Mouse (Mus musculus): ENCODE data around the gene Cyp2d22. TPM values are rescaled to one million over a fixed set of nuclear protein-coding genes. Genes with fewer than 3 reads are reported as not detected.
A peak's percentile ranks its signal among the peaks of the same experiment; 100 is the strongest.

The Cyp2d22 gene
- polyA plus RNA-seq, 1 experiment: 67.5 TPM

- H3K27ac ChIP-seq (ENCODE audit: insufficient read depth, low read depth, low read length): peak overlapping the region; percentile 99
Observed at GRCm38 (mm10) chr15:82362234-82362633, 17.8 kb downstream of the Cyp2d22 start.

GRCm38 (mm10) chr15:82361459-82362018, 18.5 kb downstream of the Cyp2d22 start:
- Histone ChIP-seq H3K4me1 (ENCODE audit: control insufficient read depth, insufficient read depth, insufficient read length, low read length) (peaks cover 13% of the 10 kb centered on the region; the same call in 1 of the 2 replicates), H3K36me3 (ENCODE audit: control insufficient read depth, insufficient read depth, low read length) (no peaks in the 10 kb centered on the region), H3K27ac (ENCODE audit: insufficient read depth, low read depth, low read length) (peak overlapping the region; percentile 99), H3K4me3 (ENCODE audit: low read depth, low read length) (no peak overlapping the region), H3K27me3 (ENCODE audit: control insufficient read depth, insufficient read depth, low read length) (no peaks in the 10 kb centered on the region)
- peak; percentile 23; the same call in 1 of the 2 replicates for TF ChIP-seq CTCF (IDR thresholded peaks at IDR 0.05; ENCODE audit: extremely low read depth, insufficient read length, insufficient replicate concordance, low read depth, low read length)
- TF ChIP-seq POLR2A (IDR thresholded peaks at IDR 0.05; ENCODE audit: low read depth, low read length): no peak
- WGBS: 24% methylated on average over 11 of the region's 11 CpGs

More at GRCm38 (mm10) chr15:82362234-82362633, 17.8 kb downstream of the Cyp2d22 start:
- no peaks in the 10 kb centered on the region for H3K27me3 ChIP-seq (ENCODE audit: control insufficient read depth, insufficient read depth, low read length)
- 83% methylated on average over 4 of the region's 4 CpGs for WGBS
- TF ChIP-seq POLR2A (IDR thresholded peaks at IDR 0.05; ENCODE audit: low read depth, low read length) (no peak), CTCF (IDR thresholded peaks at IDR 0.05; ENCODE audit: extremely low read depth, insufficient read length, insufficient replicate concordance, low read depth, low read length) (no peak)
- H3K36me3 ChIP-seq (ENCODE audit: control insufficient read depth, insufficient read depth, low read length): no peaks in the 10 kb centered on the region
- no peak overlapping the region for H3K4me3 ChIP-seq (ENCODE audit: low read depth, low read length)
- peaks cover 13% of the 10 kb centered on the region; the same call in 1 of the 2 replicates for H3K4me1 ChIP-seq (ENCODE audit: control insufficient read depth, insufficient read depth, insufficient read length, low read length)

GRCm38 (mm10) chr15:82358431-82359260, 21.4 kb downstream of the Cyp2d22 start:
- TF ChIP-seq POLR2A (IDR thresholded peaks at IDR 0.05; ENCODE audit: low read depth, low read length) (no peak), CTCF (IDR thresholded peaks at IDR 0.05; ENCODE audit: extremely low read depth, insufficient read length, insufficient replicate concordance, low read depth, low read length) (no peak)
- WGBS: 74% methylated on average over 22 of the region's 22 CpGs
- no peaks in the 10 kb centered on the region for H3K36me3 ChIP-seq (ENCODE audit: control insufficient read depth, insufficient read depth, low read length)
- peaks cover 13% of the 10 kb centered on the region; the same call in 1 of the 2 replicates for H3K4me1 ChIP-seq (ENCODE audit: control insufficient read depth, insufficient read depth, insufficient read length, low read length)
- peak overlapping the region; percentile 22 for H3K4me3 ChIP-seq (ENCODE audit: low read depth, low read length)
- no peaks in the 10 kb centered on the region for H3K27me3 ChIP-seq (ENCODE audit: control insufficient read depth, insufficient read depth, low read length)
- 0 out of 2 replicates have a peak overlapping the region, but pooled peaks have one; percentile 18 for H3K27ac ChIP-seq (ENCODE audit: insufficient read depth, low read depth, low read length)

GRCm38 (mm10) chr15:82354126-82354945, 25.7 kb downstream of the Cyp2d22 start, which contains the start of gene Ndufa6:
Gene Ndufa6 (minus strand): TSS chr15:82354322.
- TF ChIP-seq POLR2A (IDR thresholded peaks at IDR 0.05; ENCODE audit: low read depth, low read length) (peak; percentile 91), CTCF (IDR thresholded peaks at IDR 0.05; ENCODE audit: extremely low read depth, insufficient read length, insufficient replicate concordance, low read depth, low read length) (peak; percentile 95)
- Histone ChIP-seq H3K27me3 (ENCODE audit: control insufficient read depth, insufficient read depth, low read length) (no peaks in the 10 kb centered on the region), H3K36me3 (ENCODE audit: control insufficient read depth, insufficient read depth, low read length) (peaks cover 17% of the 10 kb centered on the region), H3K4me3 (ENCODE audit: low read depth, low read length) (peak within 1 kb of the TSS; percentile 74), H3K4me1 (ENCODE audit: control insufficient read depth, insufficient read depth, insufficient read length, low read length) (peaks cover 15% of the 10 kb centered on the region; the same call in 1 of the 2 replicates), H3K27ac (ENCODE audit: insufficient read depth, low read depth, low read length) (peak within 1 kb of the TSS; percentile 83)
- WGBS: 1% methylated on average over 57 of the region's 57 CpGs

GRCm38 (mm10) chr15:82353745-82354113, 26.3 kb downstream of the Cyp2d22 start:
- H3K27me3 ChIP-seq (ENCODE audit: control insufficient read depth, insufficient read depth, low read length): no peaks in the 10 kb centered on the region
- peak overlapping the region; percentile 68 for H3K27ac ChIP-seq (ENCODE audit: insufficient read depth, low read depth, low read length)
- H3K4me3 ChIP-seq (ENCODE audit: low read depth, low read length): peak overlapping the region; percentile 74
- peaks cover 22% of the 10 kb centered on the region for H3K36me3 ChIP-seq (ENCODE audit: control insufficient read depth, insufficient read depth, low read length)
- peaks cover 14% of the 10 kb centered on the region for H3K4me1 ChIP-seq (ENCODE audit: control insufficient read depth, insufficient read depth, insufficient read length, low read length)
- under 1% methylated on average over 23 of the region's 23 CpGs for WGBS
- TF ChIP-seq CTCF (IDR thresholded peaks at IDR 0.05; ENCODE audit: extremely low read depth, insufficient read length, insufficient replicate concordance, low read depth, low read length) (no peak), POLR2A (IDR thresholded peaks at IDR 0.05; ENCODE audit: low read depth, low read length) (no peak)

- Histone ChIP-seq H3K4me1 (ENCODE audit: control insufficient read depth, insufficient read depth, insufficient read length, low read length) (peaks cover 19% of the 10 kb centered on the region), H3K27me3 (ENCODE audit: control insufficient read depth, insufficient read depth, low read length) (no peaks in the 10 kb centered on the region), H3K27ac (ENCODE audit: insufficient read depth, low read depth, low read length) (peak overlapping the region; percentile 68), H3K36me3 (ENCODE audit: control insufficient read depth, insufficient read depth, low read length) (peaks cover 27% of the 10 kb centered on the region), H3K4me3 (ENCODE audit: low read depth, low read length) (peak overlapping the region; percentile 74)
- 5% methylated on average over 14 of the region's 14 CpGs for WGBS
- TF ChIP-seq POLR2A (IDR thresholded peaks at IDR 0.05; ENCODE audit: low read depth, low read length): 0 out of 2 replicates have a peak, but pooled peaks have one; percentile 15
- TF ChIP-seq CTCF (IDR thresholded peaks at IDR 0.05; ENCODE audit: extremely low read depth, insufficient read length, insufficient replicate concordance, low read depth, low read length): no peak
Observed at GRCm38 (mm10) chr15:82353078-82353744, 26.8 kb downstream of the Cyp2d22 start.

Data from small intestine, adult 2 months (tissue).